ENCODE assay signal across 28 mouse cellular contexts in genomic region chr5:107444251-107444650, GRCm38 (mm10). TPM values are rescaled to one million over a fixed set of nuclear protein-coding genes. Genes with fewer than 3 reads are reported as not detected.
"Had no signal": no experiment of that assay in that cellular context is flagged by ENCODE, and none has a peak within 500 bp of the region (broad histone marks: within the 10 kb centered on the region; RNA-seq: fewer than 3 reads in every experiment).

No protein-coding gene starts in this region.

- H3K9ac ChIP-seq: kidney, embryonic 15.5 days; liver, embryonic 13.5 days; midbrain, embryonic 15.5 days had no signal

- ATAC-seq: midbrain, embryonic 15.5 days had no signal

- H3K4me2 ChIP-seq: kidney, embryonic 15.5 days; liver, embryonic 13.5 days; midbrain, embryonic 11.5 days; midbrain, embryonic 15.5 days had no signal

- H3K36me3 ChIP-seq: kidney, embryonic 15.5 days; liver, embryonic 13.5 days; midbrain, embryonic 15.5 days had no signal

- DNase-seq: kidney, postnatal 10 days; kidney, postnatal 36 days; layer of hippocampus, postnatal 36 days; liver, embryonic 13.5 days; lung, adult 2 months; lung, postnatal 14 days; lung, postnatal 4 days; thymus, adult 2 months; thymus, postnatal 14 days; thymus, postnatal 4 days had no signal

- H3K4me3 ChIP-seq: kidney, embryonic 15.5 days; left cerebral cortex, adult 2 months; liver, embryonic 13.5 days; midbrain, embryonic 15.5 days; myocyte had no signal

- H3K9me3 ChIP-seq: kidney, embryonic 15.5 days; liver, embryonic 13.5 days; midbrain, embryonic 15.5 days had no signal

- H3K27me3 ChIP-seq: kidney, embryonic 15.5 days; liver, embryonic 13.5 days; midbrain, embryonic 15.5 days had no signal

- H3K4me1 ChIP-seq: kidney, embryonic 15.5 days; midbrain, embryonic 15.5 days had no signal

- H3K27ac ChIP-seq: kidney, embryonic 15.5 days; left cerebral cortex, adult 2 months; liver, embryonic 13.5 days; midbrain, embryonic 15.5 days; stomach, postnatal 0 days had no signal

RNA-seq across cellular contexts. Expression of gene Lpcat2b, which starts 12.9 kb away (rescaled TPM):
- total RNA-seq: liver, adult 2 months; megakaryocyte progenitor cell, adult 5-6 weeks; megakaryocyte-erythroid progenitor cell, adult 5-6 weeks; monocyte, adult 5-6 weeks had no signal
- polyA plus RNA-seq: kidney, embryonic 15.5 days; limb, embryonic 11.5 days; limb, embryonic 14.5 days; liver, adult 2 months; liver, embryonic 13.5 days; liver, embryonic 16.5 days; lung, embryonic 16.5 days; midbrain, embryonic 11.5 days; midbrain, embryonic 15.5 days; myocyte; neural tube, embryonic 11.5 days; small intestine, adult 2 months; spleen, adult 2 months; stomach, embryonic 14.5 days; stomach, postnatal 0 days had no signal

RNA-seq across cellular contexts. Expression of gene Ephx4, which starts 41.7 kb away (rescaled TPM):
- total RNA-seq: megakaryocyte progenitor cell, adult 5-6 weeks; megakaryocyte-erythroid progenitor cell, adult 5-6 weeks; monocyte, adult 5-6 weeks had no signal
- polyA plus RNA-seq: liver, adult 2 months; liver, embryonic 16.5 days; myocyte had no signal
